Mouse (Mus musculus) MEL (cell line): ENCODE results near the gene Dcaf5. TPM values are rescaled to one million over a fixed set of nuclear protein-coding genes. Genes with fewer than 3 reads are reported as not detected.

ENCODE experiments used
- DNase-seq: peaks from one replicate; pipeline ENCODE4 v3.0.0; 2011; ENCODE audit warnings: low read depth, low spot score
- H3K27ac ChIP-seq: 2 replicates; pipeline ENCODE4 v1.5.1; 2012; ENCODE audit warnings: low read depth, mild to moderate bottlenecking, control low read depth, low read length, moderate library complexity; ENCODE audit not compliant: control insufficient read depth
- H3K27me3 ChIP-seq, 2 experiments: fragments of 150-350 bp in 1 of 2; sonication (generic) in 1 of 2; 2 replicates each; pipeline ENCODE4 v1.6.1; 2012; ENCODE audit warnings: low read length in 2 of 2, mild to moderate bottlenecking in 2 of 2, improper control_type of control experiment in 1 of 2, moderate library complexity in 1 of 2; ENCODE audit not compliant: insufficient read depth in 2 of 2, control insufficient read depth in 1 of 2
- H3K36me3 ChIP-seq, 2 experiments: 2 replicates each; pipeline ENCODE4 v1.6.1; 2012 to 2014; ENCODE audit warnings: low read length in 2 of 2, improper control_type of control experiment in 1 of 2, inconsistent platforms in 1 of 2, mild to moderate bottlenecking in 1 of 2; ENCODE audit not compliant: insufficient read depth in 2 of 2, control insufficient read depth in 1 of 2
- H3K4me1 ChIP-seq, 2 experiments: fragments of 150-350 bp in 1 of 2; sonication (generic) in 1 of 2; 2 replicates each; pipeline ENCODE4 v1.6.1; 2012; ENCODE audit warnings: low read length in 2 of 2, improper control_type of control experiment in 1 of 2, mild to moderate bottlenecking in 1 of 2; ENCODE audit not compliant: insufficient read depth in 2 of 2, control insufficient read depth in 1 of 2
- H3K4me3 ChIP-seq, 2 experiments: fragments of 150-350 bp in 1 of 2; sonication (generic) in 1 of 2; 2 replicates each; pipeline ENCODE4 v1.5.1; 2012; ENCODE audit warnings: low read depth in 2 of 2, low read length in 2 of 2, mild to moderate bottlenecking in 2 of 2, moderate library complexity in 2 of 2, control low read depth in 1 of 2, improper control_type of control experiment in 1 of 2; ENCODE audit not compliant: control insufficient read depth in 1 of 2, insufficient read depth in 1 of 2
- H3K79me2 ChIP-seq: 2 replicates; pipeline ENCODE4 v1.6.1; 2012; ENCODE audit warnings: mild to moderate bottlenecking, low read length, moderate library complexity; ENCODE audit not compliant: control insufficient read depth, poor library complexity, insufficient read depth
- H3K9ac ChIP-seq: 2 replicates; pipeline ENCODE4 v1.6.1; 2012; ENCODE audit warnings: low read depth, mild to moderate bottlenecking, control low read depth, low read length, moderate library complexity; ENCODE audit not compliant: control insufficient read depth, poor library complexity, severe bottlenecking
- H3K9me3 ChIP-seq: fragments of 150-350 bp; sonication (generic); replicated peaks from 2 replicates; pipeline ENCODE4 v1.6.1; 2012; ENCODE audit warnings: mild to moderate bottlenecking, low read length, improper control_type of control experiment, moderate library complexity; ENCODE audit not compliant: insufficient read depth
- BHLHE40 ChIP-seq: IDR thresholded peaks from 2 replicates; pipeline ENCODE4 v1.6.1; 2012; ENCODE audit warnings: low read depth, mild to moderate bottlenecking, inconsistent platforms, low read length, improper control_type of control experiment, borderline replicate concordance
- CHD1 ChIP-seq: IDR thresholded peaks from 2 replicates; pipeline ENCODE4 v1.6.1; 2012; ENCODE audit warnings: low read depth, mild to moderate bottlenecking, inconsistent platforms, low read length, improper control_type of control experiment
- CHD2 ChIP-seq: IDR thresholded peaks from 2 replicates; pipeline ENCODE4 v1.6.1; 2011; ENCODE audit warnings: low read length, improper control_type of control experiment
- CTCF ChIP-seq, 3 experiments: IDR thresholded peaks in 2 of 3; conservative IDR thresholded peaks in 1 of 3; 2 replicates each; pipeline ENCODE4 v1.5.1; 2011 to 2012; ENCODE audit warnings: low read length in 3 of 3, low read depth in 2 of 3, mild to moderate bottlenecking in 2 of 3, improper control_type of control experiment in 1 of 3, inconsistent platforms in 1 of 3, mixed read lengths in 1 of 3, moderate library complexity in 1 of 3; ENCODE audit not compliant: control insufficient read depth in 1 of 3, insufficient read depth in 1 of 3, poor library complexity in 1 of 3, severe bottlenecking in 1 of 3
- E2F4 ChIP-seq: IDR thresholded peaks from 2 replicates; pipeline ENCODE4 v1.6.1; 2011; ENCODE audit warnings: low read depth, low read length, improper control_type of control experiment, borderline replicate concordance
- ELF1 ChIP-seq: IDR thresholded peaks from 2 replicates; pipeline ENCODE4 v1.6.1; 2014; ENCODE audit warnings: low read depth, mild to moderate bottlenecking, inconsistent platforms, low read length, improper control_type of control experiment, moderate library complexity
- EP300 ChIP-seq, 2 experiments: IDR thresholded peaks; 2 replicates each; pipeline ENCODE4 v1.6.1; 2011; ENCODE audit warnings: improper control_type of control experiment in 2 of 2, low read length in 2 of 2, low read depth in 1 of 2, mild to moderate bottlenecking in 1 of 2
- GABPA ChIP-seq: IDR thresholded peaks from 2 replicates; pipeline ENCODE4 v1.6.1; 2012; ENCODE audit warnings: low read depth, mild to moderate bottlenecking, inconsistent platforms, low read length, improper control_type of control experiment, moderate library complexity
- GATA1 ChIP-seq: IDR thresholded peaks from 2 replicates; pipeline ENCODE4 v1.6.1; 2011; ENCODE audit warnings: low read depth, low read length, improper control_type of control experiment
- MAX ChIP-seq: IDR thresholded peaks from 2 replicates; pipeline ENCODE4 v1.6.1; 2011; ENCODE audit warnings: low read length, improper control_type of control experiment
- MAZ ChIP-seq: IDR thresholded peaks from 2 replicates; pipeline ENCODE4 v1.6.1; 2012; ENCODE audit warnings: low read depth, mild to moderate bottlenecking, inconsistent platforms, low read length, improper control_type of control experiment
- MXI1 ChIP-seq: IDR thresholded peaks from 2 replicates; pipeline ENCODE4 v1.6.1; 2011; ENCODE audit warnings: mild to moderate bottlenecking, low read depth, low read length, improper control_type of control experiment
- MYB ChIP-seq: IDR thresholded peaks from 2 replicates; pipeline ENCODE4 v1.6.1; 2011; ENCODE audit warnings: mild to moderate bottlenecking, low read depth, low read length, improper control_type of control experiment
- MYC ChIP-seq: IDR thresholded peaks from 2 replicates; pipeline ENCODE4 v1.6.1; 2011; ENCODE audit warnings: low read depth, mild to moderate bottlenecking, low read length, improper control_type of control experiment, moderate library complexity
- NRF1 ChIP-seq: IDR thresholded peaks from 2 replicates; pipeline ENCODE4 v1.6.1; 2014; ENCODE audit warnings: low read depth, mild to moderate bottlenecking, inconsistent platforms, low read length, improper control_type of control experiment, moderate library complexity; ENCODE audit not compliant: poor library complexity, insufficient read depth, severe bottlenecking
- POLR2AphosphoS5 ChIP-seq: IDR thresholded peaks from 2 replicates; pipeline ENCODE4 v1.6.1; 2012; ENCODE audit warnings: low read depth, borderline replicate concordance, mild to moderate bottlenecking, inconsistent platforms, low read length, moderate library complexity, mixed read lengths
- SIN3A ChIP-seq: IDR thresholded peaks from 2 replicates; pipeline ENCODE4 v1.6.1; 2012; ENCODE audit warnings: low read length, improper control_type of control experiment, inconsistent platforms
- SMC3 ChIP-seq: IDR thresholded peaks from 2 replicates; pipeline ENCODE4 v1.6.1; 2011; ENCODE audit warnings: low read depth, low read length, improper control_type of control experiment
- TAL1 ChIP-seq: IDR thresholded peaks from 2 replicates; pipeline ENCODE4 v1.6.1; 2012; ENCODE audit warnings: mild to moderate bottlenecking, inconsistent platforms, low read length, moderate library complexity, mixed read lengths
- UBTF ChIP-seq: IDR thresholded peaks from 2 replicates; pipeline ENCODE4 v1.6.1; 2012; ENCODE audit warnings: low read depth, mild to moderate bottlenecking, inconsistent platforms, low read length, improper control_type of control experiment, moderate library complexity, borderline replicate concordance; ENCODE audit not compliant: insufficient read depth
- USF1 ChIP-seq: IDR thresholded peaks from 2 replicates; pipeline ENCODE4 v1.6.1; 2014; ENCODE audit warnings: low read depth, mild to moderate bottlenecking, inconsistent platforms, low read length, improper control_type of control experiment, moderate library complexity
- USF2 ChIP-seq, 2 experiments: IDR thresholded peaks; 2 replicates each; pipeline ENCODE4 v1.6.1; 2011 to 2012; ENCODE audit warnings: improper control_type of control experiment in 2 of 2, low read length in 2 of 2, borderline replicate concordance in 1 of 2, inconsistent platforms in 1 of 2, low read depth in 1 of 2, mild to moderate bottlenecking in 1 of 2; ENCODE audit not compliant: insufficient read depth in 1 of 2
- ZKSCAN1 ChIP-seq: IDR thresholded peaks from 2 replicates; pipeline ENCODE4 v1.6.1; 2012; ENCODE audit warnings: low read depth, mild to moderate bottlenecking, inconsistent platforms, low read length, improper control_type of control experiment, moderate library complexity
- ZNF384 ChIP-seq: IDR thresholded peaks from 2 replicates; pipeline ENCODE4 v1.6.1; 2012; ENCODE audit warnings: low read depth, mild to moderate bottlenecking, inconsistent platforms, low read length, improper control_type of control experiment
- polyA plus RNA-seq, 2 experiments: library from polyadenylated mRNA; stranded (reverse) in 1 of 2; unstranded in 1 of 2; fragments of >175 nt in 1 of 2; fragments of >200 nt in 1 of 2; gene quantifications; 2 replicates each; pipeline versions ENCODE4 v1.2.1 to v1.2.4; 2012; ENCODE audit warnings: low replicate concordance in 2 of 2, low read depth in 1 of 2; ENCODE audit not compliant: insufficient read length in 2 of 2, insufficient read depth in 1 of 2, missing spikeins in 1 of 2
- total RNA-seq: library from RNA; depleted of rRNA; stranded (reverse); fragments of 300-350 nt; gene quantifications from 2 replicates; pipeline ENCODE4 v1.2.3, GENCODE M21; 2012

Dcaf5 gene
- total and polyA plus RNA-seq, 3 experiments = 8.1 to 15.6 TPM; not detected in 1

DNA sequence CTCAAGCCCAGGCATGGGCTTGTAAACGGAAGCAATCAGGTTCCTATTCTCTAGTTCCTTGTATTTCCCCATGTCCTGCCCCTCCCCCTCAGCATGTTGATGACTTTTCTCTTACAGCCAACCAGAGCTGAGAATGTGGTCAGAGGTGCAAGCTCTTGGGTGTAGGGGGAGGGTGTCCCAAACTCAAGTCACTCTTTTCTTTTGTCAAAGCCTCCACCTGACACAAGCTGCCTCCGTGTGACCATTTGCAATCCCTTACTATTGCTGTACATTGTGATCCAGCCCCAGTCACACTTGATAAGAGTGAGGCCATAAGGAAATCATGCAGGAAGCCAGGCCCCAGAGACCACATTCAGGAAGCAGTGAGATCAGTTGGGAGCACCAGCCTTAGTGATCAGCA lies 104.8 kb downstream of the Dcaf5 start:
- H3K4me3 ChIP-seq = no peak overlapping the region
- no peaks in the 10 kb centered on the region for H3K27me3 ChIP-seq
- no peak for TF ChIP-seq ZNF384
- TF ChIP-seq CHD2 = no peak
- TF ChIP-seq USF2 (IDR thresholded peaks at IDR 0.05; ENCODE audit: borderline replicate concordance in 1 of 2, insufficient read depth in 1 of 2, low read depth in 1 of 2, low read length in 2 of 2) = no peak
- TF ChIP-seq CHD1 = no peak
- no peak for TF ChIP-seq POLR2AphosphoS5
- no peak for TF ChIP-seq CTCF (IDR thresholded peaks at IDR 0.05 in 2 of 3, conservative IDR thresholded peaks at IDR 0.05 in 1 of 3; ENCODE audit: control insufficient read depth in 1 of 3, insufficient read depth in 1 of 3, low read depth in 2 of 3, low read length in 3 of 3, poor library complexity in 1 of 3, severe bottlenecking in 1 of 3)
- no peak for TF ChIP-seq SIN3A
- no peak for TF ChIP-seq GABPA
- no peak for TF ChIP-seq MAZ
- no peak for TF ChIP-seq SMC3
- TF ChIP-seq MYB = no peak
- TF ChIP-seq BHLHE40 = no peak
- no peak for TF ChIP-seq MXI1
- TF ChIP-seq ZKSCAN1 = no peak
- no peak for TF ChIP-seq MAX
- H3K79me2 ChIP-seq = no peaks in the 10 kb centered on the region
- no peak overlapping the region for H3K9ac ChIP-seq
- H3K4me1 ChIP-seq = peaks cover 10 to 12% of the 10 kb centered on the region in 2 experiments
- H3K36me3 ChIP-seq = peaks cover 0 to 6% of the 10 kb centered on the region in 2 experiments; a peak in 2 of 4 replicates
- no peaks in the 10 kb centered on the region for H3K9me3 ChIP-seq
- DNase-seq = peak; percentile 67
- H3K27ac ChIP-seq = no peak overlapping the region; the same call in 1 of the 2 replicates

DNA sequence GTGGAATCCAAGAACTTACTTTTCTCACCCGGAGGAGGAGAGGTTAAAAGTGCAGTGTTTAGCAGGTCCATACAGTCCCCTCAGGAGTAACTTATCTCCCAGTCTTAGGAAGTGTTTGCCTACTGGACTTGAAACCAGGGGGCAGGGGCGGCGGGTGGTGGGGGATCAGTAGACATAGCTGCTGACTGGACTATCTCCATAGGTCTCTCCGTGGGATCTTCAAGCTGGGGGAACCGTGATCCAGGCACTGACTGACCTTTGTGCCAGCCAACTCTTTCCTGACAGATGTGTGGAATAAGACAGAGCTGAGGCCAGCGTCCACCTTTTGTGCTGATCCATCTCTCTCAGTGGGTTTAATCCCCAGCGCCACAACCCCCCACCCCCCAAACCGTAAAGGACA lies 105.6 kb downstream of the Dcaf5 start:
- no peaks in the 10 kb centered on the region for H3K27me3 ChIP-seq
- no peaks in the 10 kb centered on the region for H3K9me3 ChIP-seq
- H3K36me3 ChIP-seq = peaks cover 0 to 6% of the 10 kb centered on the region in 2 experiments; a peak in 2 of 4 replicates
- peaks cover 10 to 16% of the 10 kb centered on the region in 2 experiments for H3K4me1 ChIP-seq
- H3K4me3 ChIP-seq = no peak overlapping the region
- no peaks in the 10 kb centered on the region for H3K79me2 ChIP-seq
- no peak for DNase-seq
- H3K27ac ChIP-seq = no peak overlapping the region
- no peak for TF ChIP-seq MXI1
- TF ChIP-seq MYC = no peak
- no peak for TF ChIP-seq ELF1
- no peak for TF ChIP-seq CHD2
- no peak for TF ChIP-seq EP300 (IDR thresholded peaks at IDR 0.05; ENCODE audit: low read depth in 1 of 2, low read length in 2 of 2)
- no peak for TF ChIP-seq SMC3
- no peak for TF ChIP-seq POLR2AphosphoS5
- no peak for TF ChIP-seq E2F4
- TF ChIP-seq ZKSCAN1 = no peak
- no peak for TF ChIP-seq USF1
- TF ChIP-seq TAL1 = no peak
- TF ChIP-seq UBTF = no peak
- no peak for TF ChIP-seq GATA1
- no peak for TF ChIP-seq CHD1
- no peak for TF ChIP-seq NRF1
- H3K9ac ChIP-seq = no peak overlapping the region
